Mouse (Mus musculus) urinary bladder, postnatal 36 days (tissue): ENCODE data around the gene Snd1.
A peak's percentile ranks its signal among the peaks of the same experiment; 100 is the strongest.
"Not testable (repeated sequence)": the region's sequence is repeated elsewhere in the genome, so short reads cannot be mapped to it uniquely, and the experiment has no call there.

Experiments
- DNase-seq, 2 experiments: peaks; one replicate each; pipeline ENCODE4 v3.0.0; 2022; ENCODE audit warnings: low spot score in 2 of 2, mixed read lengths in 1 of 2

Snd1 gene

DNA sequence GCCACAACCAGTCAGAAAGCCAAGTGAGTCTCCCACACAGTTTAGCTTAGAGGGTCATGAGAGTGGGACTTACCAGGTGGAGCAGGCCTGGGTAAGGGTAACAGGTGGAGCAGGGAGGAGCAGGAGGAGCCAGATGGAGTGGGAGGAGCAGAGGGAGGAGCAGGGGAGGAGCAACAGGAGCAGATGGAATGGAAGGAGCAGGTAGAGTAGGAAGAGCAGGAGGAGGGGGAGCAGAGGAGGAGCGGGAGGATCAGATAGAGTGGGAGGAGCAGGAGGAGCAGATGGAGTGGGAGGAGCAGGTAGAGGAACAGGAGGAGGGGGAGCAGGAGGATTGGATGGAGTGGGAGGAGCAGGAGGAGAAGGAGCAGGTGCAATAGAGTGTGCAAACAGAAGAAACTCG, 427.6 kb downstream of the Snd1 start:
- DNase-seq, result no peak

GRCm38 (mm10) chr6:28904417-28904816, 429.5 kb downstream of the Snd1 start:
- no peak for DNase-seq

DNA sequence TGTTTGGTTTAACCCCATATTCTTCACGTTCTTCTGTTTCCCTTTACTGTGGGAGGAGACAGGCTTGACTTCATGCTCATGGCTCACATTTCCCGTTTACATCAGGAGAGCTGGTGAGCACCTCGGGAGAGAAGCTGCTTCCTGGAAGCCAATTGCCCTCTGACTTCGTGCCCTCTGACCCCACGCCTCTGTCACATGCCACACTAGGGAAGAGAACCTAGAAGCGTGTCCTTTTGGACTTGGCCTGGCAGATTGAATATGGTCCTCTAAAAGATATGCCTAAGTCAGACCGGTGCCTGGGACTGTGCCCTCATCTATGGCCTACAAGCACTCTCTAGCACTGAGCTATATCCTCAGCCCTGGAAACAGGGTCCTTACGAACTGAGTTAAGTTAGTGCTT, 430.4 kb downstream of the Snd1 start:
- no peak for DNase-seq

- no peak for DNase-seq
These were observed 434.9 kb downstream of the Snd1 start for GRCm38 (mm10) chr6:28909866-28910265.

- no peak for DNase-seq
These were observed 440.0 kb downstream of the Snd1 start for GRCm38 (mm10) chr6:28914981-28915380.

DNA sequence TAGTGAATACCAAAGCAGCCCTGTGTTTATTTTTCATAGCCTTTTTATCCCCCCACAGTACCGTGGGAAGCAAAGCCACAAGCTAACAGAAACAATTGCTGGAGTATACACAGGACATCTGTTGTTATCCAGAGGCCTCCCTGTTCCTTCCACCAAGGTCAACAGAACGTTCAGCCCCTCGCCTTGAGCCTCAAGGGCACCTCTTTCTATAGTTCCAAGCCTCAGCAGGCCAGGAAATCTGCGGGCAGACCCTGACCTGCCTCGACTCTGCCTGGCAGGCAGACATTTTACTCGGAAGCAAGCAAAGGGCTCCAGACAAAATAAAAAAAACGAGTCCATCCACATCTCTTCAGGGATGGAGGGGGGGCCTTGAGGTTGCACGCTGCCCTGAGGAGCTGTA, 441.7 kb downstream of the Snd1 start:
- DNase-seq, result no peak

GRCm38 (mm10) chr6:28919346-28919745, 444.4 kb downstream of the Snd1 start:
- DNase-seq, result no peak

- DNase-seq, result no peak
These were observed 447.4 kb downstream of the Snd1 start for GRCm38 (mm10) chr6:28922371-28922770.

GRCm38 (mm10) chr6:28923091-28923824, 448.3 kb downstream of the Snd1 start:
- DNase-seq, result no peak

DNA sequence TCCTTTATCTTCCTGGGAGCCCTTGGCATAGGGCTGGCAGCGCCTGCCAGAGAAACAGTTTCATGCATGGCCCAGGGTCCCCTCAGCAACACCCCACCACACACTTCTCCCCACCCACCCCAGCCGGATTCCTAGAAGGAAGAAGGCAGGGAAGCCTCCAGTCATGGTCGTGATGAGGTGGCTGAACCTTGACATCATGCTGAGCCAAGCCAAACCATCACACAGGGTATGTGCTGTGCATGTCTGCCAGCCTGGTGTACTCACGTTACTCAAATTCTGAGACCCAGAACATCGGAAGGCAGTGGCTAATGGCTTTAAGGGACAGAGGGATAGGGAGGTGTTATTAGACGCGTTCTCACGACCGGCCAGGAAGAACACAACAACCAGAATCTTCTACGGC, 448.9 kb downstream of the Snd1 start:
- DNase-seq, result no peak

- DNase-seq, result not testable (repeated sequence)
These were observed 453.0 kb downstream of the Snd1 start for GRCm38 (mm10) chr6:28927987-28928386.

DNA sequence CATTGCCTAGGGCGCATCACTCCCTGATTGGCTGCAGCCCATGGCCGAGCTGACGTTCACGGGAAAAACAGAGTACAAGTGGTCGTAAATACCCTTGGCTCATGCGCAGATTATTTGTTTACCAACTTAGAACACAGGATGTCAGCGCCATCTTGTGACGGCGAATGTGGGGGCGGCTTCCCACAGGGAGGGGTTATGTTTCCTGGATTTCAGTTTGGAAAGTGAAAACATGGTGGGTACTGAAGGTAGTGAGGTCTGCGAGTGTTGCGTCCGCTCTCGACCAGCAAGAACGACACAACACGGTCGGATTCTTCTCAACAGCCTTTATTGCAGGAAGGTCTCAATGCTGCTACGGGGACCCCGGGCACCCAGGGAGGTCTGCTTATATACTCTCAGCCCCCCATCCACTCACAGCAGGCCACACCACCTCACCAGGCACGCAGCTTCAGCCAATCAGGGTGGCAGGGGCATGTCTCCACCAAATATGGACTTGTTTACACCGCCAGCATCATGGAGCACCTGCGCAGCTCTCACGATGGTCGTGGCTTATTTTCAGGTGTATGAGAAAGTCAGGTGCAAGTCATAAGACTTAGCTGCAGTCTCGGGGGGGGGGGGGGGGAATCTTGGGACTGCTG, 454.3 kb downstream of the Snd1 start:
- not testable (repeated sequence) for DNase-seq

- no peak for DNase-seq
These were observed 456.3 kb downstream of the Snd1 start for GRCm38 (mm10) chr6:28931234-28931633.

DNA sequence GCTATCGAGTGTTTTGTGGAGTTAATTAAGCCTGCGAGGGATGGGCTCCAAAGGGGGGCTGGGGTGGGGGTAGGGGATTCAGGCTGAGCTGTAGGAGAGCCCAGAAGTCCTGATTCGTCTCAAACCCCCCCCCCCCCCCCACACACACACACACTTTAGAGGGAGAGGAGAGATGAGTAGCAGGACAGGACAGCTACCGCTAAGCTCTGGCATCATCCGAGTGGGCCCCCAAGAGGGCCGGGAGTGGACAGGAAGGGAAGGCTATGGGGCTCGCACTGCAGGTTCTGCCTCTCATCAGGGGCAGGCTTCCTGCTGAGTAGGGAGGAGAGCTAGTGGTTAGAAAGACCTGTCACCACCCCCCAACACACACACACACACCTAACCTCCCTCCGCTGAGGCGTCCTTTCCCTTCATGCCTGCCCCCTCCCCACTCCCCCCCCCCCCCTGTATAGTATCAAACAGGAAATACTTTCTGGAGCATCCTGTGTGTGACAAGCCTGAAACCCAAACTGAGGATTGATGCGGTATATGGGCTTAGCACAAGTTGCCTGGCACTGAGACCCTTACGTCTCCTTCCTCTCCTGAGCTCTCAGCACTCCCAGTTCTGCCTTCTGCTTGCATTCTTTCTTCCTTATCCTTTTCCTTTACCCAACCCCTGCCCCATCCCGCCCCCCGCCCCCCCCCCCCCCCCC, 456.8 kb downstream of the Snd1 start:
- no peak for DNase-seq

DNA sequence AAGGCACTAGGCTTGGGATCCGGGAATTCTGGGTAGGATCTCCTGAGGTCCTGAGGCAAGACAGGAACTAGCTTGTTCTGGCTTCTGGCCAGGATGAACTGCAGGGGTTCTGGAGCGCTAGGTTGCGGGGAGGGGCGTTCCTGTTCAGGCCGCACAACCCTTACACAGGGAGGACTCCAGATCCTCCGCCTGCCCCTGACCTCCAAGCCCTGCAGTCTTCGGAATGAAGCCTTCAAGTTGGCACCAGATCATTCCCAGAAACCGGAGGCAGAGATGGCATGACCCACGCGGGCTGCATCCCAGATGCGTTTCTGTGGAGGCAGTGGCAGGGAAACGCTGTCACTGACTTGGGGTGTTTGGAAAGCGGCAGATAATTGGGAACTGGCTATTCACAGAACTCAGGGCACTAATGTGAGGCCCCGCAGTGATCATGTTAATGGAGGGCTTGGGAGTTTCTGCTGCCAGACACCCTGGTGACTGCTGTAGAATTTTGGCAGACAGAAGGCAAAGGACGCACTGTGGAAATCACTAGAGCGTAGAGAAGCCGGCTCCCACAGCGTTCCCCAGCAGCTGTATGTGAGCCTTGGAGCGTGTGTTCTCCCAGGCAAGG, 457.5 kb downstream of the Snd1 start:
- no peak for DNase-seq

- DNase-seq, result no peak
These were observed 460.8 kb downstream of the Snd1 start for GRCm38 (mm10) chr6:28935736-28936135.

- DNase-seq, result no peak
These were observed 472.3 kb downstream of the Snd1 start for GRCm38 (mm10) chr6:28947254-28947653.

- DNase-seq, result peak; percentile 41 to 58
These were observed 474.3 kb downstream of the Snd1 start for GRCm38 (mm10) chr6:28949269-28949668.

- DNase-seq, result peak in 1 of 2 experiments; percentile 17
These were observed 480.6 kb downstream of the Snd1 start for GRCm38 (mm10) chr6:28955581-28955980.

DNA sequence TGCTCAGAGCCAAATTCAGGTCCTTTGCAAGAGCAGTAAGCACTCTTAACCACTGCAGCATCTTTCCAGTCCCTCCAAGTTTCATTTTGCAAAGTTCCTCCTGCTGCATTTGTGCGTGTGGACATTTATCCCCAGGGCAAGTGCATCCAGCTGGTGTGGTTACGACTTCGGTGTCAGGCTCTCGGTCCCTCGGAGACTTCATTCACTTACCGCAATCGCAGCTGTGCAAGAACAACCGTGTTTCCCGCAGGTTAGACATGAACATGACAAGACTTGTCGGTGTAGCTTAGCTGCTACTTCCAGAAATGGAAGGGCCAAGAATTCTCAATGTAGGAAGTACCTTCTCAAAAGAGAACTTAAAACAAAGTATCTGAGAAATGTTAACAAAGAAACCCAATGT, 482.5 kb downstream of the Snd1 start:
- DNase-seq, result no peak

GRCm38 (mm10) chr6:28963178-28963577, 488.2 kb downstream of the Snd1 start:
- no peak for DNase-seq

GRCm38 (mm10) chr6:28965264-28965663, 490.3 kb downstream of the Snd1 start:
- DNase-seq, result no peak
